Mouse (Mus musculus): ENCODE measurements around the gene Gp9.

GRCm38 (mm10) chr6:87746059-87746458 is 31.8 kb upstream of the Gp9 start:
- TF ChIP-seq POLR2A (IDR thresholded peaks at IDR 0.05; ENCODE audit: low read depth, low read length) (no peak), CTCF (conservative IDR thresholded peaks at IDR 0.05; ENCODE audit: insufficient read depth, insufficient read length, low read depth, low read length) (no peak)

Measured in kidney, adult 2 months (tissue).